Mouse (Mus musculus) hindbrain, embryonic 13.5 days (tissue): ENCODE measurements at regions not wholly inside any gene's neighbourhood (a gene's known extent, or its start where the extent isn't known, plus 50 kb on each side); places are given as distances from the start of the nearest gene placed in this dataset.
A peak's percentile ranks its signal among the peaks of the same experiment; 100 is the strongest.

Source experiments
- ATAC-seq: fragments of 200-750 bp; cut with Nextera tagmentation; 2 replicates; pipeline ENCODE4 v1.8.0; 2017; ENCODE audit warnings: moderate TSS enrichment; ENCODE audit not compliant: low FRiP score
- H3K27ac ChIP-seq: fragments of 300-500 bp; sonication (generic); 2 replicates; pipeline ENCODE4 v1.5.1; 2015; ENCODE audit warnings: inconsistent platforms, mild to moderate bottlenecking, moderate library complexity
- H3K27me3 ChIP-seq: fragments of 300-500 bp; sonication (generic); 2 replicates; pipeline ENCODE4 v1.6.1; 2015; ENCODE audit warnings: mild to moderate bottlenecking, inconsistent platforms
- H3K36me3 ChIP-seq: fragments of 300-500 bp; sonication (generic); 2 replicates; pipeline ENCODE4 v1.6.1; 2015; ENCODE audit warnings: mild to moderate bottlenecking, inconsistent platforms
- H3K4me1 ChIP-seq: fragments of 300-500 bp; sonication (generic); replicated peaks from 2 replicates; pipeline ENCODE4 v1.6.1; 2015; ENCODE audit warnings: inconsistent platforms
- H3K4me2 ChIP-seq: fragments of 300-500 bp; sonication (generic); 2 replicates; pipeline ENCODE4 v1.6.1; 2015; ENCODE audit warnings: inconsistent platforms, mild to moderate bottlenecking, moderate library complexity
- H3K4me3 ChIP-seq: fragments of 300-500 bp; sonication (generic); 2 replicates; pipeline ENCODE4 v1.5.1; 2015; ENCODE audit warnings: mild to moderate bottlenecking, inconsistent platforms
- H3K9ac ChIP-seq: fragments of 300-500 bp; sonication (generic); 2 replicates; pipeline ENCODE4 v1.6.1; 2015; ENCODE audit warnings: mild to moderate bottlenecking, inconsistent platforms
- H3K9me3 ChIP-seq: fragments of 300-500 bp; sonication (generic); 2 replicates; pipeline ENCODE4 v1.6.1; 2016; ENCODE audit warnings: inconsistent platforms
- WGBS: fragments of 180-500 bp; shearing (Covaris S2); methylation state at CpG from one replicate; pipeline ENCODE4 v1.1.7; 2015; 5-methylcytosine and 5-hydroxymethylcytosine counted together

DNA sequence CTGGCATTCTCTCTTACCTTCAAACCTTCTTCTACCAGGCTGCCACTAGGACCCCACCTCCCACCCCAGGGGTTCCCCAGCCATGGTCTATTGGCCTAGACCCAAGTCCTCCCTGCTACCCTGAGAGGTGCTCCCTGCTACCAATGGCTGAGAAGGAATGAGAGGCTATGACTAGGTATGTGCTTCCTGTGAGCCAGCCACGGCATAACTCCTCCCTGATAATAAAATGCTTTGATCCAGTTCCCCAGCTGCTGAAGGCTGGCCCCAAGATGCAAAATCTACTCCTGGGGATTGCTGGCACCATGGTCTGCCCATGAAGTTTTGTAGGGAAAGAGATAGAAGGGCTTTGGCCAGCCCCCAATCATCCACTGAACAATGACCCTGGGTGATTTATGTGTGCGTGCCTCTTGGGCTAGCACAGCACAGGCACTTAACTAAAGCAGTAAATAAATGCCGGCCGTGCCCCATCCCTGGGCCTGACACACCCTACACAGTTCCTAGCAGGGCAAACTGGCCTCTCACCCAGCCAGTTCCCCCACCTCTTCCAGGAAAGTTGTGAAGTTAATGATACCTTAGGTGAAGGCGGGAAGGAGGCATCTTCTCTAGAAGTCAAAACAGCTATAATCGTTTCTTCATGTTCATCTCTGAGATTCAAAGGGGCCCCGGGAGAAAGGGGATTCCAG is 145.8 kb downstream of the 2410131K14Rik start:
- ATAC-seq = no peak
- no peak overlapping the region for H3K27ac ChIP-seq
- 84% methylated on average over 7 of the region's 7 CpGs for WGBS
- no peak overlapping the region for H3K4me2 ChIP-seq
- H3K9ac ChIP-seq = no peak overlapping the region
- no peak overlapping the region for H3K4me3 ChIP-seq
- peaks cover under 1% of the 10 kb centered on the region; the same call in 1 of the 2 replicates for H3K4me1 ChIP-seq
- 0 out of 2 replicates have a peak, but pooled peaks cover 3% of the 10 kb centered on the region for H3K36me3 ChIP-seq
- peaks cover 17% of the 10 kb centered on the region for H3K9me3 ChIP-seq
- H3K27me3 ChIP-seq = peaks cover 10% of the 10 kb centered on the region; the same call in 1 of the 2 replicates

DNA sequence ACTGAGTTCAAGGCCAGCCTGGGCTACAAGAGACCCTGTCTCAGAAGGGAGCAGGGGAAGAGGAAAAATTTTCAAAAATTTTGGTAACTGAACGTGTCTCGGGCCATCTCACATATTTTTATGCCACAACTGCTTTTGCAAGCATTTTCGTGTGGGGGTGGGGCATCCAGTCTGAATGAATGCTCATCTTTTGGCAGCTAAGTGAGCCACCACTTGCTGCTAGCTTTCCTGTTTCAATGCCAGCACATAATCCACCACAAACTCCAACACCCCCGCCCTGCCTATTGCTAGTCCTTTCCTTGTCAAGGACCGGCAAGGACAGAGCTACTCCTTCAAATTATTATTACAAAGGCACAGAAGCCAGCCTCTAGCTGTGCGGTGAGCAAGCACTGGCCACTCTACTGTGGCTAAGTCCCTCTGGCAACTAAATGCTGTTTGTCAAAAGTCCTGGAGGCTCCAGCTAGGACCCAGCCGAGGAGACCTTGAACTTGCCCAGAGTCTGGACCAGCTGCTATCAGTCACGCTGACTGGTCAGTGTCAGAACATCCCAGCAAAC is 148.0 kb downstream of the 2410131K14Rik start:
- H3K27ac ChIP-seq = no peak overlapping the region
- H3K9ac ChIP-seq = no peak overlapping the region
- H3K4me1 ChIP-seq = peaks cover 12% of the 10 kb centered on the region
- 0 out of 2 replicates have a peak, but pooled peaks cover 3% of the 10 kb centered on the region for H3K36me3 ChIP-seq
- H3K9me3 ChIP-seq = peaks cover 17% of the 10 kb centered on the region
- H3K27me3 ChIP-seq = 0 out of 2 replicates have a peak, but pooled peaks cover 14% of the 10 kb centered on the region
- no peak for ATAC-seq
- H3K4me3 ChIP-seq = no peak overlapping the region
- H3K4me2 ChIP-seq = no peak overlapping the region
- WGBS = 91% methylated on average over 8 of the region's 8 CpGs

DNA sequence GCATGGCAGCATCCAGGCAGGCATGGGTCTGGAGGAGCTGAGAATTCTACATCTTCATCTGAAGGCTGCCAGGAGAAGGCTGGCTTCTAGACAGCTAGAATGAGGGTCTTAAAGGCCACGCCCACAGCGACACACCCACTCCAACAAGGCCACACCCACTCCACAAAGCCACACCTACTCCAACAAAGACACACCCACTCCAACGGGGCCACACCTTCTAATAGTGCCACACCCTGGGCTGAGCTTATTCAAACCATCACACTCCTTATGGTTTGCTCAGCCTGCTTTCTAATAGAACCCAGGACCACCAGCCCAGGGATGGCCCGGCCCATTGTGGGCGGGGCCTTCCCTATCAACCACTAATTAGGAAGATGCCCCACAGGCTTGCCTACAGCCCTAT is 149.0 kb downstream of the 2410131K14Rik start:
- 62% methylated on average over 5 of the region's 5 CpGs for WGBS
- H3K4me1 ChIP-seq = peaks cover 15% of the 10 kb centered on the region
- ATAC-seq = no peak

DNA sequence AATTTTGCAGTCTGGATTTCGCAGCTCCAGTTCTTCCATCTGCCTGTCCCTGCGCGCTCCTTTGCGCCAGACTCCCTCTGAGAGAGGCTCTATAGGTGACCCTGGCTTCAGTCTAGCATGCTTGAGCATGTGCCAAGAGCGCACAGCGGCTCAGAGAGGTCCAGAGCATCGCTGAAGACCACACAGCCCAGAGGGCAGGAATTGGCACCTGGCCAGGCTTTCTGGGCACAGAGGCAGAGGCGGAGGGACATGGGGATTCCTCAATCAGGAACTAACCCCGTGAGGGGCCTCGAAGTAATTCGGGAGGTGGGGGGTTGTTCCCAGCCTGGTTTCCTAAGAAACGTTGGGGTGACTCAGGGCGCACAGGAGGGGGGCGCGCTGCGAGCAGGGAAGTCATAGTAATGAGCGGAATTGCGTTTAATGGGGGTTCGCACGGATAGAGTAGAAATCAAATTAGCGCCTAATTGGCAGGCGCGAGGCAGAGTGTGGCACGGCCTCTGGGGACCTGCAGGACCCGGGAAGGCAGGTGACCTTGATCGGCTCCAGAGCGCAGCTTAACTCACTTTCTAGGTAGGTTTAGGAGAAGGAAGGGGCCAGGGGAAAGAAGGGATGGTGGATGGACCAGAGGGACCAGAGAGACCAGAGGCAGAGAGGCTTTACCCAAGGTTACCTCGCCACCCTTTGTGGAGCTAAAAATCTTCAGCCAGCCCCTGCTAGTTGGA is 151.1 kb downstream of the 2410131K14Rik start:
- no peaks in the 10 kb centered on the region for H3K36me3 ChIP-seq
- peak; percentile 76 for ATAC-seq
- no peak overlapping the region for H3K4me3 ChIP-seq
- H3K4me2 ChIP-seq = peak overlapping the region; percentile 40
- peak overlapping the region; percentile 24; the same call in 1 of the 2 replicates for H3K9ac ChIP-seq
- peak overlapping the region; percentile 48 for H3K27ac ChIP-seq
- peaks cover 18% of the 10 kb centered on the region; the same call in 1 of the 2 replicates for H3K27me3 ChIP-seq
- no peaks in the 10 kb centered on the region for H3K9me3 ChIP-seq
- WGBS = 8% methylated on average over 28 of the region's 28 CpGs
- H3K4me1 ChIP-seq = peaks cover 26% of the 10 kb centered on the region

More for the DNA sequence above, 149.0 kb downstream of the 2410131K14Rik start:
- Histone ChIP-seq H3K9me3 (peaks cover 14% of the 10 kb centered on the region), H3K36me3 (0 out of 2 replicates have a peak, but pooled peaks cover 3% of the 10 kb centered on the region), H3K4me2 (no peak overlapping the region), H3K27me3 (0 out of 2 replicates have a peak, but pooled peaks cover 14% of the 10 kb centered on the region), H3K4me3 (no peak overlapping the region), H3K27ac (no peak overlapping the region), H3K9ac (no peak overlapping the region)

DNA sequence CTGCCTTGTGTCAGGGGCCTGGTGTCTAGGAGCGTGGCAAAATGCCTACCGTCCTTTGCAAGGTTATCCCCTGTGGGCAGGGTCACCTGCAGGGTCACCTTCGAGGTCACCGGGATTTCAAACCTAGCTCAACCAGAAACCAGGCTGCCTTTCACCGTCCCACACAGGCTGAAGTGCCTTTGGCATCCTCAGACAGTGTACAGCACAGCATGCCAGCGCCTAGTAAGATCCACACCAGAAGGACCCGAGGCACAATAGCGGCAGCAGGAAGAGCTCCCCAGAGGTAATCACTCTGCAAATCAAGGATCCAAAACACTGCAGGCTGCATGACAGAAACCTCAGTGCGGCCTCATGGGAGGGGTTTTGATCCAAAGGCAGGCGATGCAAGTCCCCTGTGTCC is 155.9 kb downstream of the 2410131K14Rik start:
- ATAC-seq = no peak
- Histone ChIP-seq H3K27me3 (peaks cover 15% of the 10 kb centered on the region; the same call in 1 of the 2 replicates), H3K4me2 (no peak overlapping the region), H3K36me3 (no peaks in the 10 kb centered on the region), H3K9me3 (no peaks in the 10 kb centered on the region; the same call in 1 of the 2 replicates), H3K4me3 (no peak overlapping the region), H3K27ac (no peak overlapping the region), H3K4me1 (peaks cover 26% of the 10 kb centered on the region), H3K9ac (no peak overlapping the region)
- WGBS = 43% methylated on average over 10 of the region's 10 CpGs

DNA sequence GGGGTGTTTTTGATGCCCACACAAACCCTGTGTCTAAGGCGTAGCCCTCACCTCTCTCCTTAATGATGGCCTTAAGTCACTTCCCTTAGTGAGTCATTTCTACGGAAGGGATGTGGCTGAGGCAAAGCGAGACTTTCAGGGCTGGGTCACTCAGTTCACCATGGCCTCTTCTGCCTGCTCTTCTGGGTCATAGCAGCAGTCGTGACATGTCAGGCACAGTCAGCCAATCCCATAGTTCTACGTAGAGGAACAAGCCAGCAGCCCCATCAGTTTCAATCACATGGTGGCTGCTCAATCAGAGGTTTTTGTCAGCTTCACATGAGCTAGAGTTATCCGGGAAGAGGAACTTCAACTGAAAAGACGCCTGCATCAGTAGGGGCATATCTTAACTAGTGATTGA is 156.1 kb upstream of the Med13l start:
- Histone ChIP-seq H3K4me3 (no peak overlapping the region), H3K4me2 (no peak overlapping the region), H3K9ac (no peak overlapping the region), H3K4me1 (peaks cover 30% of the 10 kb centered on the region), H3K27me3 (peaks cover 6% of the 10 kb centered on the region; the same call in 1 of the 2 replicates), H3K36me3 (no peaks in the 10 kb centered on the region), H3K27ac (no peak overlapping the region), H3K9me3 (no peaks in the 10 kb centered on the region; the same call in 1 of the 2 replicates)
- ATAC-seq = no peak
- WGBS = 75% methylated on average over 7 of the region's 7 CpGs

DNA sequence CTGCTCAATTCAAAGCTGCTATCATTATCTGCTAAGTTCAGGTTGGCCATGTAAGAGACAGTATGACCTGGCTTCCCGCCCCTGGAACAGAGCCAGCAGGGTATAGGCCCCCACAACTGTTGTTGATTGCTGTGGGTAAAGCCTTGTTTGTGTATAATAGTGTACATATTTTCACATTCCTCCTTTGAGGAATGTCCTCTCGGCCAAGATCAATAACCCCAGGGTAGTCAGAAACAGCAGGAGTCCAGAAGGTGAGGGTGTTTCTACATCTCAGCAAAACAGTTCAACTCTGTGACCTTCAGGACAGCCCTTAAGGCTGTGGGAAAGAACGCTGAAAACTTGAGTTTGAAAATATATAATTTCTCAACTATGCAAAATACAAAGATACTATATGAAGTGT is 155.1 kb upstream of the Med13l start:
- H3K4me3 ChIP-seq = no peak overlapping the region
- no peak overlapping the region for H3K4me2 ChIP-seq
- 94% methylated on average over 3 of the region's 3 CpGs for WGBS
- H3K9ac ChIP-seq = no peak overlapping the region
- ATAC-seq = no peak
- no peak overlapping the region for H3K27ac ChIP-seq
- H3K36me3 ChIP-seq = no peaks in the 10 kb centered on the region
- no peaks in the 10 kb centered on the region; the same call in 1 of the 2 replicates for H3K9me3 ChIP-seq
- H3K4me1 ChIP-seq = peaks cover 32% of the 10 kb centered on the region
- peaks cover 3% of the 10 kb centered on the region; the same call in 1 of the 2 replicates for H3K27me3 ChIP-seq

DNA sequence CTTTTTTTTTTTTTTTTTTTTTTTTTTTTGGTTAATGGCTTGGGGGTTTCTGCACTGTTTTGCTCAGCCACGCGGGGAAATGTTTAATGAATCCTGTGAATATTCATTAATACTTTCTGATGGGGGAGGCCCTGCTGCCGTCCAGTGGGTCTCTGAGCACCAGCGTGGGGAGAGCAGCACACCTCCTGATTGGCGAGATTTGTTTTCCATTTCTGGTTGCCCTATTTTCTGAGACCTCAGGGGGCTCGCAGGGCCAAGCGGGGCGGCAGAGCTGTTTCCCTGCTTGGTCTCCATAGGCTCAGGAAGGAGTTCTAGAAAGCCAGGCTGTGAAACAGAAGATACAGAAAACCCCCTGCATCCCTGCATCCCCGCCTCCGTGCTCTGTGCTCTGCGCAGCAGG is 153.0 kb upstream of the Med13l start:
- Histone ChIP-seq H3K4me1 (peaks cover 24% of the 10 kb centered on the region), H3K4me3 (no peak overlapping the region), H3K4me2 (no peak overlapping the region), H3K36me3 (no peaks in the 10 kb centered on the region), H3K27me3 (peaks cover 3% of the 10 kb centered on the region; the same call in 1 of the 2 replicates), H3K9ac (peak overlapping the region; percentile 49), H3K9me3 (no peaks in the 10 kb centered on the region; the same call in 1 of the 2 replicates), H3K27ac (peak overlapping the region; percentile 79)
- WGBS = 22% methylated on average over 11 of the region's 11 CpGs
- peak; percentile 49; the same call in 1 of the 2 replicates for ATAC-seq

DNA sequence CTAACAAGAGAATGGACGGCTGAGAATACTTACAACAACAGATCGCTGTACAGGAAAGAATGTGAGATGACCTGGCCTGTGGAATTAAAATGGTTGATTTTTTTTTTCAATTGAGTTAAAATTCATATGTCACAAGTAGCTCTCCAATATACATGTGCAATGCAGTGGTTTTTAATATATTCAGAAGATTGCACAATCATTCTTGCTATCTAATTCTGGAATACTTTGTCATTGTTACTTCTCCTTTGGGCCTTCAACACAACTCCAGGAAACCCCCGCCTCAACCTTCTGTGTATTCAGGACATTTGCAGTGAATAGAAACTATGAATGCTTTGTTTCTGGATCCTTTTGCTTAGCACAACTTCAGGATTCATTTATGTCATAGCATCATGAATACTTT is 152.5 kb upstream of the Med13l start:
- Histone ChIP-seq H3K4me2 (no peak overlapping the region), H3K4me1 (peaks cover 24% of the 10 kb centered on the region), H3K27me3 (no peaks in the 10 kb centered on the region; the same call in 1 of the 2 replicates), H3K36me3 (no peaks in the 10 kb centered on the region), H3K4me3 (no peak overlapping the region), H3K9me3 (no peaks in the 10 kb centered on the region; the same call in 1 of the 2 replicates), H3K9ac (peak overlapping the region; percentile 49; the same call in 1 of the 2 replicates), H3K27ac (peak overlapping the region; percentile 79)
- ATAC-seq = no peak
- 47% methylated on average over 3 of the region's 3 CpGs for WGBS

DNA sequence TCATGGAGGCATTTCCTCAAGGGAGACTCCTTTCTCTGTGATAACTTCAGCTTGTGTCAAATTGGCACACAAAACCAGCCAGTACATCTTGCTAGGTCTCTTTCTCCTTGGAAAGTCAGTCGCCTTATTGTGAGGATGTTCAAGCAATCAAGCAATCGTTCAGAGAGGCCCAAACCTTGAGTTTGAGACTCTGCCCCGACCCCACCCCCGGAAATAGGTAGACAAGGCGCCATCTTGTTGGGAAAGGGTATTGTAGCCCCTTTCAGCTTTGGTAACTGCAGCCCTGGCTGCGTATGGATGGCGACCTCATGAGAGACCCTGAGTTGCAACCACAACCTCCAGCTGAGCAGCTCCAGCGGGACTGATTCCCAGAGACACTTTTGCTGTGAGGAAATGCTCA is 151.7 kb upstream of the Med13l start:
- H3K9me3 ChIP-seq = no peaks in the 10 kb centered on the region; the same call in 1 of the 2 replicates
- H3K4me2 ChIP-seq = no peak overlapping the region
- no peak for ATAC-seq
- H3K27me3 ChIP-seq = no peaks in the 10 kb centered on the region; the same call in 1 of the 2 replicates
- H3K9ac ChIP-seq = no peak overlapping the region
- no peak overlapping the region for H3K27ac ChIP-seq
- H3K4me1 ChIP-seq = peaks cover 28% of the 10 kb centered on the region
- no peak overlapping the region for H3K4me3 ChIP-seq
- no peaks in the 10 kb centered on the region for H3K36me3 ChIP-seq
- WGBS = 91% methylated on average over 8 of the region's 8 CpGs

DNA sequence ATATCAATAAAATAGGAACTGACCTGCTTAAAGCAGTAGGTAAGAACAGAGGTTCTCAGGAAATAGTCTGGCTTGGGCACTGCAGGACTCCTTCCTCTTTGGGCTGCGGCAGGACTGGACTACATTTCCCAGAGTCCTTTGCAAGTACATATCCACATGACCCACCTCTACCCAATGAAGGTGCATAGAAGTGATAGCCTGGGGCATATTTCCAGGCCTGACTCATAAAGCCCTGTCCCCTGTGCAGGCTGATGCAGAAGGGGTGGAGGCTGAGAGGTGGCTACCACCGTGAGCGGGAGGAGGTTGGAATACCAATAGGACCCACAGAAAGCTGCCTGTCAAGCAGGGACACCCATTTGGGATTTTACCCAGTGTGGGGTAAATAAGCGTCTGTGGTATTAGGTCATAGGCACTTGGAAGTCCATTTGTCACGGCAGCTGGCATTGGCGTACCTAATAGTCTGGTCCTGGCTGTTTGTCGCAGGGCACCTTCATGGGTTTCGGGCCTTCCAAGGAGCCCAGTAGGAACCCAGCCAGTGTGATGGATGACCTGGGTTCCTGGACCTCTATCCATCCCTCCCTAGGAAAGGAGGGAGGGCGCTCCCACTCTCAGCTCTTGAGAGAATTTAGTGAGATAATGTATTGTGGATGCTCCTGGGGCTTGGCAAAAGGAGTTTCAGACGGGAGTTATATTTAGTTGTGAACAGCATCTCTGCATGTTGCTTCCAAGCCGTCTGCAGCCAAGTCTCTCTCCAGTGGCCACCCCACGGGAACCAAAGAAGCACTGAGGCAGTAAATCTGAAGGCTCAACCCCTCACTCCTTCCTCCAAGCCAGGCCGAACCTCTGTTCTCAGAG is 146.8 kb upstream of the Med13l start:
- no peaks in the 10 kb centered on the region; the same call in 1 of the 2 replicates for H3K27me3 ChIP-seq
- H3K27ac ChIP-seq = 0 out of 2 replicates have a peak overlapping the region, but pooled peaks have one; percentile 40
- H3K4me2 ChIP-seq = no peak overlapping the region
- peak; percentile 89 for ATAC-seq
- no peaks in the 10 kb centered on the region for H3K36me3 ChIP-seq
- 64% methylated on average over 13 of the region's 13 CpGs for WGBS
- no peak overlapping the region for H3K9ac ChIP-seq
- no peaks in the 10 kb centered on the region for H3K9me3 ChIP-seq
- no peak overlapping the region for H3K4me3 ChIP-seq
- H3K4me1 ChIP-seq = peaks cover 18% of the 10 kb centered on the region
